Mouse (Mus musculus): ENCODE data around the gene Mfng.

Gene Mfng

DNA sequence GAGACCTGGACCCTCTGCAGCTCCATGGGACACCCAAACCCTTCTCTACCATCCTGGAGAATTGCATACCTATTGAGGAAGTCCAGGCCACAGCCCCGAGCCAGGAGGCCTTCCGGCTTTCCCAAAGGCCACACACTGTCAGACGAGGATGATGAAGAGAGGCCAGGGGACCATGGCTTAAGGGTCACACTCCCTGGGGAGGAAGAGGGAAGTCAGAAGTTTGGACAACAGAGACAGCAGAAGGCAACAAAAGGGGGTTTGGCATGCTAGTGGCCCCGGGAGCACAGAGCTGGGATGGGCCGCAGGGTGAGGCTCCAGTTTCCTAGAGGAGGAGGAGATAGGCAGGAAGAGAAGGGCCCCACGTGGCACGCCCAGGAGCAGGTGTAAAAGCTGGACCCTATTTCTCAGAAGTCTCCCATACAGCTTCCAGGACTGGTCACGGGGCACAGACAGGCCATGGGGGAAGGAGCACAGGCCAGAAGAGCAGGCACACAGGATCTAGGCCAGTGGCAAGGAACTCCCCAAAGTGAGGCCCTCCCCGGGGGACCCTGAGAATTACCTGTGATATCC, 14.1 kb upstream of the Mfng start:
- DNase-seq (ENCODE audit: low spot score in 2 of 2), result no peak

DNA sequence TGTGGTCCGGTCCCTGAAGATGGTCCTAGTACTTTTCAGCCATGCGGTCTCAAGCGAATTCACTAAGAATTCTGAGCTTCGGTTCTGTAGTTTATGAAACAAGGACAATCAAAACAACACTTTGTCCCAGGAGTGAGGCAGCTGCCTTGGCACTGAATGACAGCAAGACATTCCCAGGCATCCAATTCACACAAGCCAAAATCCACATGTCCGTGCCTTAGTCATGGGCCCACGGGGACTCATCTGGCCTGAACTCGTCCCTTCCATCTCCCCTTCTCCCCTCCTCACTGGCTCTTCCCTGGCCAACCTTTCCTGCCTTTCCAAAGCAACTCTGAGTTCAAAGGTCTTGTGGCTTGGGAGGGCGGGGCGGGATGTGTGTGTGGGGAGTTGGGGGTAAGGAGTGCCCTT, 13.1 kb upstream of the Mfng start:
- no peak for DNase-seq (ENCODE audit: low spot score in 2 of 2)

DNA sequence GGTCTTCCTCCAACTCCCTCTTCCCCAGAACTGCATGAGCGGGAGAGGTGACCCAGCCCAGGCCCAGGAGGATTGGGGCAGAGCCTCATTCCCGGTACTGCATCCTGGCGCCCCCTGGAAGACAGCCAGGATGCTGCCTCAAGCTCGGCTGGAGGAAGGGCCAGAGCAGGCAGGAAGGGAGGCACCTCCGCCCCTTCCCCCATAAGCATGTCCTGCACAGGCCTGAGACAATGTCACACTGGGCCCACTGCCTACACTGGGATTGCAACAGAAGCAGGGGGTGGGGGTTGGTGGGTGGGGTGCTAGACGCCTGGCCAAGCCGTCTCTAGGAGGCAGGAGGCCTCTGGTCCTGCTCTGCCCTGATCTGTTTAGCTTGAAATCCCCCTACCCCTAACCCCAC, 12.7 kb upstream of the Mfng start:
- DNase-seq (ENCODE audit: low spot score in 2 of 2), result peak in 1 of 2 experiments; percentile 43

DNA sequence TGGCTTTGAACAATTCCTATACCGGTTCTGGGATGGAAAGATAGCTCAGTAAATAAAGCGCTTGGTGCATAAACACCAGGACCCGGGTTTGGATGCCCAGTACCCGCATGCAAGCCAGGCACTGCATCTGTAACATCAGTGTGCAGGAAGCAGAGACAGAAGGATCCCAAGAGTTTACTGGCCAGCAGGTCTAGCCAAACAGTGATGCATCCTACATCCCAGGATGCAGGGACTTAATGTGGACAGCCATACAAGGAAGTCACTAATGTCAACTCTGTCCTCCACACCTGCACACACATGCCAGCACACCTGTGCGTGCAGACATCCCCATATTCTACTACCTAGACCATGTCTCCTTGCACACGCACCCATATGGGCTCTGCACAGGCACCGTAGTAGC, 12.0 kb upstream of the Mfng start:
- DNase-seq (ENCODE audit: low spot score in 2 of 2), result no peak

DNA sequence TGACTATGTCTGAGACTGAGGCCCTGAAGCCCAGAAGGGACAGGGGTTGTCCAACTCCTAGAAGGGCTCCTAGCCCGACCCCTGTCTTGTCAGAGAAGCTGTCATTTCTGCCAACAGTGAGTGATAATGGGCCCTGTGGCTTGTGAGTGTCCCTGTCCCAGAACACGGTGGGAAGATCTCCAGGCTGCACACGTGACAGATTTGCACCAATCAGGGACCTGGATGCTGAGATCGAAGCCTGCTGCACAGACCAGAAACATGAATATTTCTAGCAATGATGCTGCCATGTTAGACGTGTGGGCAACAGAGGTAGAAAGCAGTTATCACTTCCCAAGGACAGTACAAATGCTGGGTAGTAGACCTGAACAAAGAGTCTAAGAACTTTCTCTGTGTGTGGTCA, 11.2 kb upstream of the Mfng start:
- no peak for DNase-seq (ENCODE audit: low spot score in 2 of 2)

DNA sequence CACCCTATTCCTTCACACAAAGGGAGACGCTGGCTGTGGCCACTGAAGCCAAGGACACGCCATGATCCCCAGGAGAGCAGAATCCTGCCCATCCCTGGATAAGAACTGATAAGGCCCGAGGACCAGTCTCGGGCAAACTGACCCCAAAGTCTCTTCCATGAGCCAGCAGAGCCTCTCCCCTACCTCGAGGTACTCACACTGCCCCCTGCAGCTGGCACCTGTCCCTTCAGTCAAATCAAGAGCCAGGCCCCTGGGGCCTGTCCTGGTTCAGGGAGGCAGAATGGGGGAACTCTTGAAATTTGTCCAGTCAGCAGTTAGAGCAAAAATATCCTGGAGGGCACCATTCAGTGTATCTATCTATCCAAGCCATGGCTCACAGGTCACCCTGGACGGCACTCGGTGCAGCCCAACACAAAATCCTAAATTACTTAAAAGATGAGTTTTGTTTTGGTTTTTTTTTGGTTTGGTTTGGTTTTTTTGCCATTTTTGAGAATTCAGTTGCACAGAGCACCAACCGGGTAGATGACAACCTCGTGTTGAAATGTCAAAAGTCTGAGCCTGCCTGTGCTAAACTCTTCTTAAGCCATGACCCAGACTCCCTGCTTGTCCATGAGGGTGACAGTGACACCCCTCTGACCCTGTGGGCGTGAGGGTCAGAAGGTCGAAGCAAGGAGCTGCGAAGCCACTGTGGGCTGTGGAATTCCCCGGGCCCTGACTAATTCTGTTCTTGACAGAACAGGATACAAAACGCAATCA, 9.3 kb upstream of the Mfng start:
- DNase-seq (ENCODE audit: low spot score in 2 of 2), result no peak

DNA sequence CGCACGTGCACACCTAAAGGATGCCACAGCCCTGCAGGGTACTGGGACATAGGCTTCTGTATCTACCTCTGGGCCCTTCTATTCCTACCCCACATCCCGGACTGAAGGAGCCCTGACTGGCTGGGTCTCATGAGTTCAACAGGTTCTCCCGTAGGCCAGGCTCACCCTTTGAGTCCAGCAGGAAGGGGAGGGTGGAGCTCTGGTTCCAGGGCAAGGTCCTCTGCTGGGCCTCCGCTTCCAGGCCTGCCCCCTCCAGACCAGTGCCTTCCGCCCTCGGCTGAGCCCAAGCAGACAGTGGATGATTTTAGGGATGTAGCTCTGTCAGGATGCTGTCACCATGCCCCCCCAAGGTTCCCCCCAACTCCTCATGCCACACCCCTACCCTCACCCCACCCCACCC, 7.6 kb upstream of the Mfng start:
- DNase-seq (ENCODE audit: low spot score in 2 of 2), result no peak

DNA sequence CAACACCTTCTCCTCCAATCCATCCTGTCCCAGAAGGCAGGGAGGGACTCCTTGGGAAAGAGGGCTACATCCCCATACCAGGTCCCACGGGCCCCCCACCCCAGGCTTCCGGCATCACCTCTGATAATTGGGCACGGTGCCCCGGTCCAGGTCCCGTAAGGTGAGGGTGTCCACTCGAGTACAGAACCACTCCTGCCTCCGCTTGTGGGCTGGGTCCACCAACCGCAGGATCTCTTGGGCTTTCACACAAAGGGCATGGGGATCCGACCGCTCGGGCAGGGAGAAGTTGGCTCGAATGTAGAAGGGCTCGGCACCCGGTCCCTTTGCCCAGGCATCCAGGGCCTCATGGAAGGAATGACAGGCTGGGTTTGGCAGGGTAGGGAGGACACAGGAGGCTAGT, 7.1 kb upstream of the Mfng start:
- DNase-seq (ENCODE audit: low spot score in 2 of 2), result no peak

DNA sequence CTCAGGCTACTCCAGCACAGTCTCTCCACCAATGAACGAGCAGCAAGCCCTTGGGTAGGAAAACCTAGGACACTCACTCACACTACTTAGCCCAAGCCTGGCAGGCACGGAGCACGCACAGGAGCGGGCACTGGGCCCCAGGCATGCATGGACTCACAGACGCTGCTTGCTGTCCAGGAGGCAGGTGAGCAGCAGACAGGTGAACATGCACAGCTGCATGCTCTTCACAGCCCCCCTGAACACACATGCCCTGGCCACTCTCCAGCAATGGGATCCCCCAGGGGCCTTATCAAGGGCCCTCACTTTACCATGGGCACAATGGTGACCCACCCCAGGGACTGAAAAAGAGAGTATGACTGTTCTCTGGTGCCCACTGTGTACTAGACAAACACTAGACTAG, 6.4 kb upstream of the Mfng start:
- DNase-seq (ENCODE audit: low spot score in 2 of 2), result no peak

DNA sequence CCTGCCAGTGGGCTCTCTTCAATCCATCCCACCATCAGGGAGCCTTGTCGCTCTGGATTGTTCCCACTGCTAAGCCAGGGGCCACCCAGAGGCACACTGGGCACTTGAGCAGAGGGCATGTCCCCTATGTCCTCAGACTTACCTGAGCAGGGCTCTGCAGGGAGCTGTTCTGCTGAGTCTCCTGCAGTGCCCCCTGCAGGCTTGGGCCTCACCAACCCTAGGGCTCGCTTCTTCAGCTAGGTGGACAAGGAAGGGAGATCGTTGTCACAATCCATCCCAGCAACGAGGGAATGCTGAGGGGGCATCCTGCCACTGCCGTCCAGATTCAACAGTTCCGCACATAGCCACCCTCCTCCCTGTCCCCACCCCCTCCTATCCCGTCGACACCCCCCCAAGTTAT, 6.0 kb upstream of the Mfng start:
- DNase-seq (ENCODE audit: low spot score in 2 of 2), result no peak

DNA sequence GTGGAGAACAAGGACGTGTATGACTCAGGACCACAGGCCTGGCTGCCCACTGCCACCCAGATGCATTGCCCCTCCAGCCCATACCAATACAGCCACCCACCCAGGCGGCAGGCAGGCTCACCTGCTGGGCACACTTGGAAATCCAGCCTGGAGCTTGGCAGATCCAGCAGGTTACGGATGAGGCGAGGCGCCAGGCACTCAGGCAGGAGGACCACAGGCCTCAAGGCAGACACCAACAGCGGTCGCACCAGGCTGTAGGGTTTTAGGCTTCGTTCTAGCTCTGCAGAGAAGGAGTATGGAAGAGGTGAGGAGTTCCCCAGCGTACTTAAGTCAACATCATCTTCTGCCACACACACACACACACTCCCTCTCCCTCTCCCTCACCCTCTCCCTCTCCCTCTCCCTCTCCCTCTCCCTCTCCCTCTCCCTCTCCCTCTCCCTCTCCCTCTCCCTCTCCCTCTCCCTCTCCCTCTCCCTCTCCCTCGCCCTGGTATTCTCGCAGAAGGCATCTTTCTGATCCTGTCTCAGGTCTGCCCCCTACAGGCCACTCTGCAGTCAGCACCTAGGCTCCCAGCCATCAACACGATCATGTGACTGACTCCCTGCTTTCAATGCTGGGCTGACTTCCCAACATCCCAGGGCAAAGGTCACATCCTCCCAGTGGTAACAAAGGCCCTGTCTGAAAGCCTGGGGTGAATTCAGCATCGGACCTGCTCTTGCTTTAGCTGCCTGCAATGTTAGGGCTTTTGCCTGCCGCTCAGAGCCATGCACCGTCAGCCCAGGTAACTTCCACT, 5.0 kb upstream of the Mfng start:
- peak; percentile 41 to 56 for DNase-seq (ENCODE audit: low spot score in 2 of 2)

DNA sequence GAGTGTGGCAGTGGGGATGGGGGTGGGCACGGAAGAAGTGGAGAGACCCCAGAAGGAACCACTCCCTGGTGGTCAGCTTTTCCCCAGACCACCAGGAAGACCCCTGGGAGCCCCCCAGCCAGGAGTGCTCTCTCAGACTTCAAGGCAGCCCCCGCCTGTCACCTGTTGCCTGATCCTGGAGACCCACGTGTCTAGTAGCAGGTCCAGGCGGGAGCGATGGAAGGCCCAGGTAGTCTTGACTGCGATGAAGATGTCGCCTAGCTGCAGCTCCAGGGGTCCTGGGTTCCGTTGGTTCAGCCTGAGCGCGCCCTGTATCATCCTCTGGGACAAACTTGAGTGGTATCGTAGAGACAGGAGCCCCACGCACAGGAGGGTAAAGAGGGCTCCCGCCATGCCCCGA, 419 bp downstream of the Mfng start:
- DNase-seq (ENCODE audit: low spot score in 2 of 2), result no peak

DNA sequence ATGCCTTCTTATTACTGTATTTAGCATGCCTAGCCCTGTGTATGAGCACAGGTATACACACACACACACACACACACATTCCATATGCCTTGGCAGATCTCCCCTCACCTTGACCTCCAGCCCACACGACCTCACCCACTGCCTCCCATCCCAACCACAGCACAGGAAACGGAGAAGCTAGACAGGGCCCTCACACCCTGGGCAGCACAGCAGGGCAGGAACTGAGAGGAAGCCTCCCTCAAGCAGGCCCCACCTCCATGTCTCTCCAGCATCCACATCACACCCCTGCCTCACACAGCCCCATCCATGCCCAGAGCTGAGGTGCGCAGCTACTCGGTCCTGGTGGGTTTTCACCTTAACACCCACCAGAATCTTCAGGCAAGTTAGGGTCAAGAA, 909 bp downstream of the Mfng start:
- no peak for DNase-seq (ENCODE audit: low spot score in 2 of 2)

DNA sequence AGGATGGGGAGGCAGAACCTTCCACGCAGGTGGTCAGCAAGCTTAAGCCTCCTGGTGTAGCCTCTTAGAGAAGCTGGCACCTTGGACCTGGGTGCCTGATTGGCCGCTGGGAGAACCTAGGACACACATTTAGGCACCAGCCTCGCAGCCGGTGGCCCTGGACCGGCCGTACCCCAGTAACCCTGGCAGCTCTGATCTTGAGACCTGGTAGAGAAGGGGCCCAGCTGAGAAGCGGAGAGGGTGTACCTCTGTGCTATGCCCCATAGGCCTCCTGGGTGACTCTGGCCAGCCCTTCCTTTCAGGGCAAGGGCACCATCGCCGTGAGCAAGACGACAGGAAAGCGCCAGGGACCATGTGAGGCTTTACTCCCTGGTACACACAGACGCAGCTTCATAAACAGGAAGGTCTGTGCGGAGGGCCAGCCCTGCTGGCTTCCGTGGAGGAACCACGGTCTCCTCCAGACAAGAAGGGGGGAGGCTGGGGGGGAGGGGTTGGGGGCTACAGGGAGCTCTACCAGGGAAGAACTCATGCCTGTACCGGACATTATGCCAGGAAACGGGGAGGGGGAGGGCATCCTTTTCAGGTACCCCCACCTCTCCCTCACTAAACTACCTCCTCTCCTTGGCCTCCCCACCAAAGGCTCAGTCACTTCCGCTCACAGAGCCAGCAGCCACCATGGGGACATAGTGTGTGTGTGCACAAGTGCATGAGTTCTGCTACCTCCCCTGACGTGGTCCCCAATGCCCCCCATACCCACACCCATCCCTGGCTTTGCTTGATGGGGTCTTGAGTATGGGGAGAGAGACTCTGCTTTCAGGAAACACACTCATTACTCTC, 1.5 kb downstream of the Mfng start:
- no peak for DNase-seq (ENCODE audit: low spot score in 2 of 2)

DNA sequence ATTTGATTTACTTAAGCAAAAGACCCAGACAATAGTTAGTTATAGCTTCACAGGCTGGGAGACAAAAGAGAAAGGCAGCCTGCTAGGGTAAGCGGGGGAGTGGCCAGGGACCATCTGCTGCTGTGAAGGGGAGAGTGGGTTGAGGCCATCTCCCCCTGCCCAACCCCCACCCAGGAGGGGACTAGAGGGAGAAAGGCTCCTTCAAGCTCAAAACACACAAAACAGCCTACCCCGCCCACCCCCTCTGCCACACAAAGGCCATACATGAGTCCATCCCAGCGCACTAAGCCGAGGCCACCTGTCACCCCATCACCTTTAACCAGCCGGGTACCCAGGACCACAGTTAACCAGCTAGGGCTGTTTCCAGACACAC, 2.3 kb downstream of the Mfng start:
- no peak for DNase-seq (ENCODE audit: low spot score in 2 of 2)

DNA sequence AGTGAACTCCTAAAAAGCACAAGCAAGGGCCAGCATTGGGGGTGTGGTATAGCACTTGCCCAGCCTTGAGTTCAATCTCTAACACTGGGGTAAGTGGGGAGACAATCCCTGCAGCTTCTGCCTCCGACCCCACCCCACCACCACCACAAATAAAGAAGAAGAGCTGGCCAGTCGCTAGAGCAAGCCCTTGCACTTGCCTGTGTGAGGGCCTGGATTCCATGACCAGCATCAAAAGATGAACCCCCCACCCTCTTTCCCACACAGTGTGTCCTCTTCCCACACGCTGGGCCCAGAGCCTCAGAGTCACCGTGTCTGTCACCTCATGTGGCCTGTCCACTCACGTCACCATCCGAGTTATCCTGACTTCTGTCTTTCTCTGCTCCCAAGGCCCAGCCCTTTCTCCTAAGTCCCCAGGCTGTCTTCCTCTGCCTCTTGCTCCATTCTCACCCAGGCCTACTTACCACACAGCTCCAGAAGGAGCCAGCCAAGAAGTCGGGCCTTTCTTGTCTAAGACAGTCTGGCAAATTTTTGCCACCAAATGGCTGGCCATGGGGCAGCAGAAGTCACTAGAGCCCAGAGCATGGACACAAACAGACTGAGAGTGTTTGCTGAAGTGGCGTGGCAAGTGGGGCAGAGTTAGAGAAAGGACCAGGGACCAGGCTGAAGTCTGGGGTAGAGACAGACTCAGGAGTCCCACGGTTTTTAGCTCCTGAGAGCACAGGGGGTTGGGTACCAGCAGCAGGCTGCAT, 2.9 kb downstream of the Mfng start:
- no peak for DNase-seq (ENCODE audit: low spot score in 2 of 2)

DNA sequence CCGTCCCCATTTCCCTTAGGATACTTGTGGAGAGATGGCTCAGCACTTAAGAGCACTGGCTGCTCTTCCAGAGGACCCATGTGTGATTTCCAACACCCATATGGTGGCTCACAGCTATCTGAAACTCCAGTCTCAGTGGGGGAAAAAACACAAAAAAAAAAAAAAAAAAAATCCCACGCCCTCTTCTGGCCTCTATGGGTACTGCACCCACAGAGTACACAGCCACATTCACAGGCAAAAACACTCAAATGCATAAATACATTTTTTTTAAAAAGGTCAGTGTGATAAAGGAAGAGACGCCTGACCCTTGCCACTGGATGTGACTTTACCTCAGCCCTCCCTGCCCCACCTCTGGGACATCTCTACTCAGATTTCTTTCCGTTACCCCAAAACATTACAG, 4.2 kb downstream of the Mfng start:
- no peak for DNase-seq (ENCODE audit: low spot score in 2 of 2)

DNA sequence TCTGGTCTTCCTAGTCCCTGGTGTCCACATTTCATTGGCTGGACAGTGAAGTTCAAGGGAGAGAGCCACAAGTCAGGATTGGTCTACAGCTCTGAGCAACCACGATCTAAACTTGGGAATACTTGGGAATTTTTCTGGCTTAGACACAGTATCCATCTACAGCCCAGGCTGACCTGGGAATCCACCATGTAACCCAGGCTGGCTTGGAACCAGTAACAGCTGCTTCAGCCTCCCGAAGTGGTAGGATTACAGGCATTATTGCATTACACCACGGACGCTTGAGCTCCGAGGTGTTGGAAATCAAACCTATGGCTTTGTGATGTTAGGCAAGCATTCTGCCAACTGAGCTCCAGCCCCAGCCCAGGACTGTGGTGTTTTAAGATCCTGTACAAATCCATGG, 9.6 kb downstream of the Mfng start:
- DNase-seq (ENCODE audit: low spot score in 2 of 2), result no peak

DNA sequence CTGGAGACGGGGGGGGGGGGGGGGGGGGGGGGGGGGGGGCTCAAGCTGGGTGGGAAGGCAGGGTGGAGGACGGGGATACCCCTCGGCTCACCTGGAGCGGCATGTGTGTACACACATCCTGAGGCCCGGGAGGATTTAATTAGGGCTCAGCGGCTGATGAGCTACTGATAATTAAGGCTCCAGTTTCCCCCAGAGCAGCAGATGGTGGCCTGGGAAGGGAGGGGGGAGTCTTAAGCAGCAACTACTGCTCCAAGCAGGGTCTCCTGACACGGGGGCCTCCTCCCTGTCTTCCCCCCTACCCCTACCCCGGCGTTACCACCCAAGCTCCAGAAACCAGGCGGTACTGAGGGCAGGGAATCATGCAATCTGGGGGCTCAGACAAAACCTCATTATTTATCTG, 10.1 kb downstream of the Mfng start:
- DNase-seq (ENCODE audit: low spot score in 2 of 2), result no peak

DNA sequence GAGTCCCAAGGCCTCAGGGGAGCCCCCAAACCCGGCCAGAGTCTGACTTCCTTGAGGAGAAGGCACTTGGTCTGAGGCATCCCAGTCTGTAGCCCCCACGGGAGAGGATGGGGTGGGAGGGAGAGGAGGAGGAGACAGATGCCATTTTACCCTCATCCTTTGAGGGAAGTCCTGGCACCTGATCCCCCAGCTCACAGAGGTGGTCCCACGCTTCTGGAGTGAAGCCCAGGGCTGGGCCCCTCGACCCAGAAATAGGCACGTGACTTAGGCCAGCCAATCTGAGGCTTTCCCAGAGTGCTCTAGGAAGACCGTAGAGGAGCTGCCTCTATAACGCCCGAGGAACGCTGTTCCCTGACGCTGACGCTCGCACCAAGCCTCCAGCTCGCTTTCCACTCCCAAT, 12.2 kb downstream of the Mfng start:
- DNase-seq (ENCODE audit: low spot score in 2 of 2), result no peak

DNA sequence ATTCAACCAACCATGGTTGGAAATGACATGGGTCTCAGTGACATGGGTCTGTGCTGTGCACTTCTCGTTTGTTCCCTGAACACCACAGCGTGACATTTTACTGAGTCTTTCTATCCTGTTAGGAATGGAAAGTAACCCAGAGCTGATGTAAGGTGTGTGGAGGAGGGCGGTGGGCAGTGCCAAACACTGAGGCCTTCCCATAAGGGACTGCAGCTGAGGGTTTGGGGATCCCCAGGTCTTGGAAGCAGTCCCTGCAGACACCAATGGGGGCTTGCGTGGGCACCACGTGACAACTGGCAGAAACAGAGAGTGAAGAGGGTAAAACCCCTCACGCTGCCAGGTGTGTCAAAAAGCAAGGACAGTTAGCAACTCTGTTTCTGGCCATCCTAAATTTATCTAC, 15.1 kb downstream of the Mfng start:
- no peak for DNase-seq (ENCODE audit: low spot score in 2 of 2)
